Mouse (Mus musculus) forebrain, embryonic 11.5 days (tissue): ENCODE results near the gene Fam124b. TPM values are rescaled to one million over a fixed set of nuclear protein-coding genes. Genes with fewer than 3 reads are reported as not detected.

ENCODE experiments used
- ATAC-seq: fragments of 200-750 bp; cut with Nextera tagmentation; replicated peaks from 2 replicates; pipeline ENCODE4 v1.8.0; 2017; ENCODE audit warnings: moderate TSS enrichment; ENCODE audit not compliant: low FRiP score
- DNase-seq: peaks from one replicate; pipeline ENCODE4 v3.0.0-alpha.2; 2017; ENCODE audit warnings: low spot score
- H3K27ac ChIP-seq: fragments of 300-500 bp; sonication (generic); 2 replicates; pipeline ENCODE4 v1.5.1; 2014; ENCODE audit warnings: low read depth, low read length
- H3K27me3 ChIP-seq: fragments of 300-500 bp; sonication (generic); 2 replicates; pipeline ENCODE4 v1.6.1; 2014; ENCODE audit warnings: mild to moderate bottlenecking, low read length, mixed read lengths; ENCODE audit not compliant: control insufficient read depth, insufficient read depth
- H3K36me3 ChIP-seq: fragments of 300-500 bp; sonication (generic); 2 replicates; pipeline ENCODE4 v1.6.1; 2014; ENCODE audit warnings: mild to moderate bottlenecking, low read length, moderate library complexity, mixed read lengths; ENCODE audit not compliant: control insufficient read depth, insufficient read depth
- H3K4me1 ChIP-seq: fragments of 300-500 bp; sonication (generic); replicated peaks from 2 replicates; pipeline ENCODE4 v1.6.1; 2014; ENCODE audit warnings: low read length, mixed read lengths; ENCODE audit not compliant: control insufficient read depth, insufficient read depth
- H3K4me2 ChIP-seq: fragments of 300-500 bp; sonication (generic); 2 replicates; pipeline ENCODE4 v1.6.1; 2014; ENCODE audit warnings: low read depth, mild to moderate bottlenecking, low read length, moderate library complexity, mixed read lengths; ENCODE audit not compliant: severe bottlenecking
- H3K4me3 ChIP-seq: fragments of 300-500 bp; sonication (generic); 2 replicates; pipeline ENCODE4 v1.5.1; 2014; ENCODE audit warnings: low read depth, low read length
- H3K9ac ChIP-seq: fragments of 300-500 bp; sonication (generic); 2 replicates; pipeline ENCODE4 v1.6.1; 2014; ENCODE audit warnings: low read length
- H3K9me3 ChIP-seq: fragments of 300-500 bp; sonication (generic); 2 replicates; pipeline ENCODE4 v1.6.1; 2016; ENCODE audit warnings: low read length, mixed read lengths; ENCODE audit not compliant: control insufficient read depth
- WGBS: fragments of 180-500 bp; shearing (Covaris S2); extraction: QIAGEN DNeasy Blood & Tissue Kit; methylation state at CpG from one replicate; pipeline ENCODE4 v1.1.7; 2014; 5-methylcytosine and 5-hydroxymethylcytosine counted together
- polyA plus RNA-seq: library from polyadenylated mRNA; unstranded; fragments of >200 nt; fragmentation: Nextera tagmentation; extraction: Ambion mirVana; gene quantifications from 2 replicates; pipeline ENCODE4 v1.2.1, GENCODE M21; 2014

The Fam124b gene
- polyA plus RNA-seq, 1 experiment from 2014 or later: 0.72 TPM

DNA sequence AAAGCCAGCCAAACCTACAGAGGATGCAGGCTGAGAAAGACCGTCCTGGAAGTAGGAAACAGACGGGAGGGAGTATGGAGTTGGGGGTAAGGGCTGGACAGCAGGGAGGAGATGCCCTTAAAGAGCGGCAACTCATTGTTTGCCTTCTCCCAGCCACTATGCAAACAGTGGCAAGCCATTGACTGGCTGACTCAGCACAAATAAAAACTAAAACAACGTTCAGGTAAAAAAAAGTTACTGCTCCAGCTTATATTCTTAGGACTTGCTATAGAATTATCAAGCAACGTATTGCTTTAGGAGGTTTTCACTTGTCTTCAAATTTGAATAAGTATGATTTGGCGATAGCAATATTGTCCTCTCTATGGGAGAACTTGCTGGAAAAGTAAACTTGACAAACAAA, 55.3 kb downstream of the Fam124b start:
- H3K9me3 ChIP-seq: no peaks in the 10 kb centered on the region

DNA sequence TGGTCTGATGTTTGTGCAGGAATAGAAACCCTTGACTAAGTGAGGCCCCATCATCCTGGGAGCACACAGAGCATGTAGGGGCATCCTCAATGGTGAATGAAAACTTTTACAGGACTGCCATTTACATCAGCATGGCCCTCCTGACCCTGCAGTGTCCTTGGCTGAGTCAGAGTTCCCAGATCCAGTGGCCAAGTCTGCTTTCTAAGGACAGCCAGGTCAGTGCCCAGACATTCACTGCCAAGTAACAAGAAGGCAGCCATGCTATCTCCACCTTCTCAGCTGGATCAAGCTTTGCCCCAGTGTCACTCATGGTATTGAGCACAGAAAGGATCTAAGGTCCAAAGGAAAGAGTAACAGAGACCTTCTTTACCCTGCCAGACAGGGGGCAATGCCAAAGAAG, 58.7 kb downstream of the Fam124b start:
- H3K4me3 ChIP-seq: no peak overlapping the region
- H3K36me3 ChIP-seq: no peaks in the 10 kb centered on the region
- H3K9me3 ChIP-seq: no peaks in the 10 kb centered on the region
- no peak overlapping the region for H3K4me2 ChIP-seq
- H3K9ac ChIP-seq: no peak overlapping the region
- H3K27me3 ChIP-seq: no peaks in the 10 kb centered on the region
- H3K4me1 ChIP-seq: no peaks in the 10 kb centered on the region
- DNase-seq: no peak
- ATAC-seq: no peak
- no peak overlapping the region for H3K27ac ChIP-seq

More for the DNA sequence above, 55.3 kb downstream of the Fam124b start:
- no peaks in the 10 kb centered on the region for H3K27me3 ChIP-seq
- H3K9ac ChIP-seq: no peak overlapping the region
- WGBS: 66% methylated on average over 6 of the region's 6 CpGs
- H3K36me3 ChIP-seq: no peaks in the 10 kb centered on the region
- no peaks in the 10 kb centered on the region for H3K4me1 ChIP-seq
- ATAC-seq (no peak), DNase-seq (no peak)
- no peak overlapping the region for H3K27ac ChIP-seq
- H3K4me2 ChIP-seq: no peak overlapping the region
- no peak overlapping the region for H3K4me3 ChIP-seq

DNA sequence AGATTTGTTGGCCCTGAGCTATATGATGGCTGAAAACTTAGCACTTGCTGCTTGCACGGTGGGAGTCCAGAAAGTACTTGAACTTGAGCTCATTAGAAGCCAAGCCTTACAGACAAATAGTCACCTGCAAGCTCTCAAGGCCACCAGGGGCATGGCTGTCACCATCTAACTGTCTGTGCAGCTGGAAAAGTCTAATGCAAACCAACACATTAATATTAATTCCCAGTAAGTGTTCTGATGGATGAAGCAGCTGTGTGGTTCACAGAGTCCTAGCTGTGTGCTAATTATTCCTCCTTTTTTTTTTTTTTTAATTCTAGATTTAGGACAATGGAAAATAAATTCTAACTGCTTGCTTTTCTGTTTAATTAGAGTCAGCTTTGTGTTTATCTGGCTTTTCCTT, 63.4 kb downstream of the Fam124b start:
- H3K9me3 ChIP-seq: no peaks in the 10 kb centered on the region
- no peak overlapping the region for H3K4me2 ChIP-seq
- 82% methylated on average over 1 of the region's 1 CpGs for WGBS
- DNase-seq: no peak
- H3K36me3 ChIP-seq: no peaks in the 10 kb centered on the region
- no peak overlapping the region for H3K4me3 ChIP-seq
- no peak for ATAC-seq
- no peaks in the 10 kb centered on the region for H3K4me1 ChIP-seq
- no peak overlapping the region for H3K27ac ChIP-seq
- no peaks in the 10 kb centered on the region for H3K27me3 ChIP-seq
- H3K9ac ChIP-seq: no peak overlapping the region

DNA sequence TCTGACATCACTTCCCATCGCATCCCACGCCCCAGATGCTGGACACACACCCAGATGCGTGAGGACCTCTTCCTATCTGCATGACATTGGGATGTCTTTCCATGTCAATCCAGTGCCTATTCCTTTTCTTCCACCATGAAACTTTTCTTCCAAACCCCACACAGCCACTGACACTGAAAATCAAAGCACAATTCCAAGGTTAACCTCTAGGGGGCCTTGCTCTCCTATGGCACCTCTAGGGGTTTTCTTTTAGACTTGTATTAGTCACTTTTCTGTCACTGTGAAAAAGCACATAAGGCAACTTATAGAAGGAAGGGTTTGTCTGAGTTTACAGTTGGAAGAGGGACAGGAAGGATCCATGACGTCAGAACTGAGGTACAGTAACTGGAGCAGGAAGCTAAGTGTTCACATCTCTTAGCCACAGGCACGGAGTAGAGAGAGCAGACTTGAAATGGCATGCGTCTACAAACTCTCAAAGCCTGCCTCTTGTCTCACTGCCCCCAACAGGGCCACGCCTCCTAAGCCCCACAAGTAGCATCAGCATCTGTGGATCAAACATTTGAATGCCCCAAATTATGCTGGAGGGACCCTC, 65.1 kb downstream of the Fam124b start:
- Histone ChIP-seq H3K27ac (no peak overlapping the region), H3K4me3 (no peak overlapping the region), H3K4me2 (no peak overlapping the region), H3K4me1 (no peaks in the 10 kb centered on the region), H3K9me3 (no peaks in the 10 kb centered on the region), H3K36me3 (no peaks in the 10 kb centered on the region), H3K27me3 (no peaks in the 10 kb centered on the region), H3K9ac (no peak overlapping the region)
- ATAC-seq (no peak), DNase-seq (peak; percentile 27)
- 86% methylated on average over 7 of the region's 7 CpGs for WGBS

DNA sequence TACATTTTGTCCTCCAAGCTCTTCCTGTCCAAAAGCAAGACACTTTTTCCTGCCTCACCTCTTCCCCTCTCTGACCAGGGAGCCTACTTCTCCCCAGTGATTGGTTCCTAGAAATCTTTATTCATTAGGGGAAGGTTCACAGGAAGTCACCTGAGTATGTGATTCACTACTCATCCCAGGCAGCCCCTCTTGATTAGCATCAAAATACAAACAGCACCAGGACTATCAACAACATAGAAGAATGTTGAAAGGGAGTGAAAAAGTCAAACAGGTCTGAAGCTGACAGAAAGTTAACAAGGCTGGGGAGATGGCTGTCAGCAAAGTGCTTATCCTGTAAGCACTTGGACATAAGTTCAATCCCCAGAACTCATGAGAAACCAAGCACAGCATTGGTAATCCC, 67.6 kb downstream of the Fam124b start:
- ATAC-seq: no peak
- Histone ChIP-seq H3K9ac (no peak overlapping the region), H3K4me3 (no peak overlapping the region), H3K36me3 (no peaks in the 10 kb centered on the region), H3K4me1 (no peaks in the 10 kb centered on the region), H3K9me3 (no peaks in the 10 kb centered on the region), H3K4me2 (no peak overlapping the region), H3K27me3 (no peaks in the 10 kb centered on the region), H3K27ac (no peak overlapping the region)
- DNase-seq: no peak

Other genes starting within 250 kb of the Fam124b start
- gene Cul3, start 122.0 kb upstream of the Fam124b start, polyA plus RNA-seq: 47.9 and 51.7 TPM in 2 replicates
- not detected in 2 replicates for gene Gm45261, start 243.0 kb upstream of the Fam124b start, polyA plus RNA-seq